Mouse (Mus musculus) spleen, adult 2 months (tissue): ENCODE data around the gene Lrrk1.

ENCODE experiments used
- CTCF ChIP-seq: fragments of 200-500 bp; IDR thresholded peaks from 2 replicates; pipeline ENCODE4 v1.5.1; 2011; ENCODE audit warnings: mild to moderate bottlenecking, inconsistent platforms; ENCODE audit not compliant: insufficient read depth, insufficient read length, insufficient replicate concordance; ENCODE audit errors: extremely low read depth
- POLR2A ChIP-seq: fragments of 200-500 bp; IDR thresholded peaks from 2 replicates; pipeline ENCODE4 v1.6.1; 2011; ENCODE audit warnings: low read depth, low read length, inconsistent platforms

GRCm38 (mm10) chr7:66227814-66228609 lies 160.1 kb downstream of the Lrrk1 start:
- TF ChIP-seq CTCF (no peak), POLR2A (no peak)
